Mouse (Mus musculus) CH12.LX (cell line): ENCODE results near the gene Rbm33. TPM values are rescaled to one million over a fixed set of nuclear protein-coding genes. Genes with fewer than 3 reads are reported as not detected.

Experiments
- DNase-seq: peaks from one replicate; pipeline ENCODE4 v3.0.0-alpha.2; 2013; ENCODE audit errors: extremely low read depth
- H3K27ac ChIP-seq: 2 replicates; pipeline ENCODE4 v1.5.1; 2012; ENCODE audit warnings: low read depth, mild to moderate bottlenecking, control low read depth, moderate library complexity; ENCODE audit not compliant: insufficient read depth
- H3K27me3 ChIP-seq: replicated peaks from 2 replicates; pipeline ENCODE3; 2012; ENCODE audit warnings: inconsistent platforms
- H3K36me3 ChIP-seq, 2 experiments: replicated peaks in 1 of 2; 2 replicates each; pipeline versions ENCODE3 to v1.6.1; 2012; ENCODE audit warnings: inconsistent platforms in 1 of 2, low read length in 1 of 2, mild to moderate bottlenecking in 1 of 2, mixed read lengths in 1 of 2, moderate library complexity in 1 of 2; ENCODE audit not compliant: control insufficient read depth in 1 of 2, insufficient read depth in 1 of 2
- H3K4me1 ChIP-seq, 2 experiments: 2 replicates each; pipeline ENCODE4 v1.6.1; 2012; ENCODE audit warnings: inconsistent platforms in 1 of 2, moderate library complexity in 1 of 2; ENCODE audit not compliant: insufficient read depth in 2 of 2, control insufficient read depth in 1 of 2
- H3K4me2 ChIP-seq: 2 replicates; pipeline ENCODE4 v1.6.1; 2012; ENCODE audit warnings: low read depth, mild to moderate bottlenecking, control low read depth; ENCODE audit not compliant: poor library complexity, insufficient read depth, severe bottlenecking
- H3K4me3 ChIP-seq, 3 experiments: fragments of 150-350 bp in 1 of 3; sonication (generic) in 1 of 3; replicated peaks in 1 of 3; 2 replicates each; pipeline versions ENCODE3 to v1.5.1; 2011 to 2012; ENCODE audit warnings: low read depth in 2 of 3, low read length in 2 of 3, mild to moderate bottlenecking in 2 of 3, moderate library complexity in 2 of 3, control low read depth in 1 of 3, improper control_type of control experiment in 1 of 3, inconsistent platforms in 1 of 3, mixed read lengths in 1 of 3; ENCODE audit not compliant: poor library complexity in 1 of 3
- H3K79me2 ChIP-seq: replicated peaks from 2 replicates; pipeline ENCODE4 v1.6.1; 2012; ENCODE audit warnings: mild to moderate bottlenecking, moderate library complexity; ENCODE audit not compliant: control insufficient read depth, poor library complexity, insufficient read depth, severe bottlenecking; ENCODE audit errors: extremely low read depth
- H3K9ac ChIP-seq: 2 replicates; pipeline ENCODE4 v1.6.1; 2012; ENCODE audit warnings: low read depth, mild to moderate bottlenecking, control low read depth, moderate library complexity; ENCODE audit not compliant: insufficient read depth
- H3K9me3 ChIP-seq: replicated peaks from 2 replicates; pipeline ENCODE3; 2012; ENCODE audit warnings: low read length, inconsistent platforms, mixed read lengths
- BHLHE40 ChIP-seq: IDR thresholded peaks from 2 replicates; pipeline ENCODE4 v1.6.1; 2011; ENCODE audit warnings: mild to moderate bottlenecking, low read depth, low read length, improper control_type of control experiment
- CHD1 ChIP-seq: IDR thresholded peaks from 2 replicates; pipeline ENCODE4 v1.6.1; 2012; ENCODE audit warnings: low read depth, low read length, improper control_type of control experiment, inconsistent platforms
- CHD2 ChIP-seq: IDR thresholded peaks from 2 replicates; pipeline ENCODE4 v1.6.1; 2011; ENCODE audit warnings: low read length, improper control_type of control experiment
- CTCF ChIP-seq, 2 experiments: IDR thresholded peaks in 1 of 2; conservative IDR thresholded peaks in 1 of 2; 2 replicates each; pipeline ENCODE4 v1.5.1; 2011 to 2012; ENCODE audit warnings: low read depth in 2 of 2, low read length in 2 of 2, improper control_type of control experiment in 1 of 2, inconsistent platforms in 1 of 2, mild to moderate bottlenecking in 1 of 2, moderate library complexity in 1 of 2
- E2F4 ChIP-seq: IDR thresholded peaks from 2 replicates; pipeline ENCODE4 v1.6.1; 2011; ENCODE audit warnings: low read depth, low read length, improper control_type of control experiment; ENCODE audit not compliant: insufficient replicate concordance
- GABPA ChIP-seq: IDR thresholded peaks from 2 replicates; pipeline ENCODE4 v1.6.1; 2012; ENCODE audit warnings: low read depth, low read length, improper control_type of control experiment, inconsistent platforms; ENCODE audit not compliant: insufficient replicate concordance
- HCFC1 ChIP-seq: IDR thresholded peaks from 2 replicates; pipeline ENCODE4 v1.6.1; 2012; ENCODE audit warnings: low read depth, mild to moderate bottlenecking, inconsistent platforms, low read length, improper control_type of control experiment
- JUND ChIP-seq: conservative IDR thresholded peaks from 2 replicates; pipeline ENCODE4 v1.6.1; 2011; ENCODE audit warnings: low read depth, low read length, improper control_type of control experiment
- KAT2A ChIP-seq: IDR thresholded peaks from 2 replicates; pipeline ENCODE4 v1.6.1; 2012; ENCODE audit warnings: low read length, improper control_type of control experiment, inconsistent platforms; ENCODE audit not compliant: insufficient replicate concordance
- MAZ ChIP-seq: IDR thresholded peaks from 2 replicates; pipeline ENCODE4 v1.6.1; 2012; ENCODE audit warnings: low read depth, mild to moderate bottlenecking, inconsistent platforms, low read length, improper control_type of control experiment, moderate library complexity
- MYC ChIP-seq: IDR thresholded peaks from 2 replicates; pipeline ENCODE4 v1.6.1; 2011; ENCODE audit warnings: low read depth, mild to moderate bottlenecking, improper control_type of control experiment, low read length
- NELFE ChIP-seq: IDR thresholded peaks from 2 replicates; pipeline ENCODE4 v1.6.1; 2011; ENCODE audit warnings: low read depth, low read length, improper control_type of control experiment
- POLR2A ChIP-seq: IDR thresholded peaks from 2 replicates; pipeline ENCODE4 v1.6.1; 2011; ENCODE audit warnings: low read depth, mild to moderate bottlenecking, improper control_type of control experiment, low read length
- RCOR1 ChIP-seq: conservative IDR thresholded peaks from 2 replicates; pipeline ENCODE4 v1.6.1; 2012; ENCODE audit warnings: low read depth, mild to moderate bottlenecking, inconsistent platforms, low read length, improper control_type of control experiment
- SIN3A ChIP-seq: IDR thresholded peaks from 2 replicates; pipeline ENCODE4 v1.6.1; 2012; ENCODE audit warnings: low read length, improper control_type of control experiment, inconsistent platforms
- USF1 ChIP-seq: IDR thresholded peaks from 2 replicates; pipeline ENCODE4 v1.6.1; 2014; ENCODE audit warnings: low read depth, mild to moderate bottlenecking, inconsistent platforms, low read length, improper control_type of control experiment
- ZMIZ1 ChIP-seq: IDR thresholded peaks from 2 replicates; pipeline ENCODE4 v1.6.1; 2012; ENCODE audit warnings: low read depth, mild to moderate bottlenecking, inconsistent platforms, low read length, improper control_type of control experiment
- ZNF384 ChIP-seq: IDR thresholded peaks from 2 replicates; pipeline ENCODE4 v1.6.1; 2012; ENCODE audit warnings: low read depth, low read length, improper control_type of control experiment, inconsistent platforms
- dilution Hi-C: fragments of 300-500 bp; cut with MboI; formaldehyde crosslinking; loops from 2 replicates; pipeline ENCODE4 v1.14.3; 2020; ENCODE audit warnings: low sequenced_read_pairs; ENCODE audit not compliant: extremely low pct_unique_long_range_greater_than_20kb, extremely low pct_ligation_motif_present
- in situ Hi-C: fragments of 300-500 bp; cut with MboI; formaldehyde crosslinking; loops from 3 replicates; pipeline ENCODE4 v1.14.3; 2019; ENCODE audit warnings: low sequenced_read_pairs, low pct_ligation_motif_present, low pct_unique_long_range_greater_than_20kb, mixed read lengths
- polyA plus RNA-seq: library from polyadenylated mRNA; unstranded; fragments of >175 nt; gene quantifications from 2 replicates; pipeline ENCODE4 v1.2.1, GENCODE M21; 2012; ENCODE audit warnings: low read depth; ENCODE audit not compliant: insufficient read length
- total RNA-seq, 2 experiments: library from RNA; depleted of rRNA; stranded (reverse); fragments of 300-350 nt in 1 of 2; fragments of >200 nt in 1 of 2; gene quantifications; 2 replicates each; pipeline ENCODE4 v1.2.3; 2012 to 2014

Gene Rbm33
- total and polyA plus RNA-seq, 3 experiments: 7.4 to 50.3 (median 15.1) TPM

DNA sequence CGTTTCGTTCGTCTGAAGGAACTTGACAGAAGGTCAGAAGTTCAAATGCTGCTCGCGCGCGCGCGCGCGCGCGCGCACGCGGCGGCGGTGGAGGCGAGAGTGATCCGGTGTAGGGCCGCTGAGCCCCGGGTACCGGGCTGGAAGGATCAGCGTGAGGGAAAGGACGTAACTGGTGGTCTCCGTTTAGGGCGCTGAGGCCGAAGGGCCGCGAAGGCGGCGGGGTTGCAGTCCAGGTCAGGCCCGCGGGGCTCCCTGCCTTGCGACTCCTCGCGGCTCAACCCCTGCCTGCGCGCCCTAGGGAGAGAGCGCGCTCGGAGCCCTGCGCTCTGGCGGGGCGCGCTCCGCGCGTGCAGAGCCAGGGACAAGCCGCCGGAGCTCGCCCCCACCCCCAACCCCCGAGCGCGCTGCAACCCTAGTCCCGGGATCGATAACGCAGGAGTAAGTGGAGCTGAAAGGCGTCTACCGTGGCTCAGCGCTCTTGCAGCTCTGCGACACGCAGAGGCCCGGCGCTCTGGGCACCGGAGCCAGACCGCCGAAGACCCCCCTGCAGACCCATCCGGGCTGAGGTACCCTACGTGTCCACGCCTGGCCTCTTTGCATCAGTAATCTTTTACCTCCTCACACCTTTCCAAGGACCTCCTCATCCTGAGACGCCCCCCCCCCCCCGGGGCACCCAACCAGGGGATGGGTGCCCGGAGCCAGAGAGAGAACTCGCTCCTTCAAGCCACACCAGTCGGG, 147.6 kb downstream of the Rbm33 start:
- dilution Hi-C loops (no loop called here), in situ Hi-C loops (loop anchor here (25.0 kb wide), 2 partner anchors 573 to 823 kb away; no protein-coding TSS in a partner anchor)
- Histone ChIP-seq H3K79me2 (no peaks in the 10 kb centered on the region), H3K9me3 (peaks cover 4% of the 10 kb centered on the region), H3K4me2 (no peak overlapping the region), H3K36me3 (no peaks in the 10 kb centered on the region), H3K27ac (no peak overlapping the region), H3K4me1 (no peaks in the 10 kb centered on the region), H3K4me3 (no peak overlapping the region), H3K9ac (no peak overlapping the region), H3K27me3 (peaks cover 12% of the 10 kb centered on the region)
- TF ChIP-seq USF1: no peak
- no peak for TF ChIP-seq POLR2A
- TF ChIP-seq CTCF (conservative IDR thresholded peaks at IDR 0.05 in 1 of 2, IDR thresholded peaks at IDR 0.05 in 1 of 2; ENCODE audit: low read depth in 2 of 2, low read length in 2 of 2): no peak
- no peak for TF ChIP-seq RCOR1
- TF ChIP-seq E2F4: no peak
- TF ChIP-seq JUND: no peak
- TF ChIP-seq ZMIZ1: no peak
- TF ChIP-seq GABPA: no peak
- no peak for TF ChIP-seq ZNF384
- no peak for TF ChIP-seq SIN3A
- TF ChIP-seq MAZ: no peak
- no peak for TF ChIP-seq MYC
- TF ChIP-seq BHLHE40: no peak
- no peak for TF ChIP-seq NELFE
- TF ChIP-seq CHD2: no peak
- TF ChIP-seq CHD1: no peak
- no peak for DNase-seq

DNA sequence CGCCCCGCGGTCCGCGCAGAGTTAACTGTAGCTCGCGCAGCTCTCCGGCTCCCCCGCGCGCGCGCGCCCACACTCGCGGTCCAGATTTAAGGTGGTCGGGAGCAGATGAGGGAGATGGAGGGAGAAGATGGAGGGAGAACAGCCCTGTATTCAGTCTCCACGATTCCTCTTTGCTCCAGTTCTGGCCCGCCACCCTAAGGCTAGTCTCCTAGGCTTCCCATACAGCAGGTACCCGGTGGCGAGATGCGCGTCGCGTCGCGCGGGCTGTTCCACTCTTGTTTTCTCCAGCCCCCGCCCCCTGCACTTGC, 148.1 kb downstream of the Rbm33 start:
- H3K79me2 ChIP-seq: no peaks in the 10 kb centered on the region
- TF ChIP-seq KAT2A: no peak
- no peak for TF ChIP-seq HCFC1
- no peak for TF ChIP-seq BHLHE40
- TF ChIP-seq SIN3A: no peak
- TF ChIP-seq, all 38 proteins: peak for 0
- no peak overlapping the region for H3K9ac ChIP-seq
- DNase-seq: no peak
- no peaks in the 10 kb centered on the region for H3K4me1 ChIP-seq
- no peak overlapping the region for H3K4me3 ChIP-seq
- peaks cover 4% of the 10 kb centered on the region for H3K9me3 ChIP-seq
- no peaks in the 10 kb centered on the region for H3K36me3 ChIP-seq
- H3K27ac ChIP-seq: no peak overlapping the region
- no peak overlapping the region for H3K4me2 ChIP-seq
- dilution Hi-C loops: no loop called here
- in situ Hi-C loops: loop anchor here (25.0 kb wide), 2 partner anchors 572 to 822 kb away; no protein-coding TSS in a partner anchor
- H3K27me3 ChIP-seq: peaks cover 12% of the 10 kb centered on the region
